Mouse (Mus musculus) olfactory bulb, adult 2 months (tissue): ENCODE measurements around the gene Wfdc5.

ENCODE experiments used
- CTCF ChIP-seq: fragments of 200-500 bp; IDR thresholded peaks from 2 replicates; pipeline ENCODE4 v1.5.1; 2012; ENCODE audit warnings: low read depth, mild to moderate bottlenecking, low read length, moderate library complexity; ENCODE audit not compliant: insufficient read depth
- POLR2A ChIP-seq: fragments of 200-500 bp; IDR thresholded peaks from 2 replicates; pipeline ENCODE4 v1.6.1; 2012; ENCODE audit warnings: mild to moderate bottlenecking, low read depth, low read length, moderate library complexity; ENCODE audit not compliant: insufficient read depth

- TF ChIP-seq CTCF (no peak), POLR2A (no peak)
Measured at GRCm38 (mm10) chr2:164194959-164195630, 12.6 kb upstream of the Wfdc5 start.
